Mouse (Mus musculus): ENCODE results near the gene Usp47. TPM values are rescaled to one million over a fixed set of nuclear protein-coding genes. Genes with fewer than 3 reads are reported as not detected.

Gene Usp47
- polyA plus RNA-seq, 1 experiment from 2014 or later = 55.1 TPM

DNA sequence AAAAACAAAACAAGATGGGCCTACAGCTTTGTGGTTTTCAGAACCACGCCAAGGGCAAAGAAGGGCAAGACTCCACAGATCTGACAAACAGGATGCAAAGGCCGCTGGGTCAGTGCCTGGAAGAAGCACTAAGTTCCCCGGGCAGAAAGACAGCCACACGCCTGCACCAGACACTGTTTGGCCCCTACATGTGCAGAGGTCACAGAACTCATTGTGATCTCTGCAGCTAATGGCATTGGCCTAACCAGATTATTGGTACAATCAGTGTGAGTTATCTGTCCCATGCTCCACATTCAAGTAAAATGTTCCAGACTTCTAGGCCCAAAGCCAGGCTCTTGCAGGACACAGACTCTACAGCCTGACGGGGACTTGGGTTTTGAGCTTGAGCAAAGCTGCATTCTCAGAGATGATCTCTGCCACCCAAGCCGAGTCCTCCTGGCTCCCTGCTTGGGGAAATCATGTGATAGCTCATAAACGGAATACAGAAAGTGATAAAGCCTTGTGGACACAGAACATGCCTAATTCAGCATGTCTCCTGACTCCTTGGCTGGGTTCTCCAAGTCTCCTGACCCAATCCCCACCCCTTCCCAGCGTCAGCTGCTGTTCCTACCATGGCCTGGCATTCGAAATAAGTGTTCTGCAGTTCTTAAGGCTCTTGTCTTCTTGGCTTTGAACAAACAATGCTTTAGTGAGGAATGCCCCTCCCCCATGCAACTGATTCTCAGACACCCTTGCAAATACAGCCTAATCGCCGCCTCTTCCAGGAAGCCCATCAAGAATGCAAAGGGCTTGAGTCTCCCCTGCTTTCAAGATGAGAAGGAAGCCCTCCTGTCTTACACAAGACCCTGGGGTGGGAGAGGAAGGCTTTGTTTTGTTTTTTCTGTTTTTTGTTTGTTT, 115.5 kb downstream of the Usp47 start:
- WGBS = 50% methylated on average over 11 of the region's 11 CpGs
- Histone ChIP-seq H3K4me2 (no peak overlapping the region), H3K4me1 (replicated peaks) (peaks cover 38% of the 10 kb centered on the region), H3K27ac (peak overlapping the region; percentile 63), H3K9me3 (replicated peaks) (no peaks in the 10 kb centered on the region), H3K36me3 (no peaks in the 10 kb centered on the region), H3K27me3 (no peaks in the 10 kb centered on the region), H3K9ac (no peak overlapping the region), H3K4me3 (no peak overlapping the region)
- ATAC-seq (replicated peaks; ENCODE audit: insufficient number of reproducible peaks, insufficient read depth, low FRiP score, low read depth) = 0 out of 2 replicates have a peak, but pooled peaks have one; percentile 23

DNA sequence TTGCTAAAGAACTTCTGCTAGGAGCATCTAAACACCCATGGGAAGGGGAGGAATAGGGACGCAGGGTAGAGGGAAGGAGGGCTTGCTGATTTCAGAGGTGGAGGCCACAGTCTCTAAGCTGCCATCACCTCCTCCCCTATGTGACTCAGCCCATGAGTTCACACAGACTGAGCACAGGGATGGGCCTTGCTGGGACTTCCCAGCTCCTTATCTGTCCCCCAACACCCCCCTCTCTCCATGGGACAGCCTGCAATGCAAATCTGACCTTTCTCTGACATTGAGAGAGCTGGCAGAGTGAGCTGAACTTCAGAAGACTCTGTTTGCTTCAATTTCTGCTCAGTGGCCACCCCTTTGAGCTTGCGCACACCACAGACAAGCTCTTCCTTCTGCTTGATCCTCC, 117.4 kb downstream of the Usp47 start:
- H3K9ac ChIP-seq = no peak overlapping the region
- ATAC-seq (replicated peaks; ENCODE audit: insufficient number of reproducible peaks, insufficient read depth, low FRiP score, low read depth) = peak; percentile 69
- H3K27me3 ChIP-seq = no peaks in the 10 kb centered on the region
- peak overlapping the region; percentile 63 for H3K27ac ChIP-seq
- no peak overlapping the region for H3K4me2 ChIP-seq
- no peaks in the 10 kb centered on the region for H3K9me3 ChIP-seq (replicated peaks)
- no peaks in the 10 kb centered on the region for H3K36me3 ChIP-seq
- H3K4me3 ChIP-seq = no peak overlapping the region
- WGBS = 58% methylated on average over 2 of the region's 2 CpGs
- H3K4me1 ChIP-seq (replicated peaks) = peaks cover 42% of the 10 kb centered on the region

DNA sequence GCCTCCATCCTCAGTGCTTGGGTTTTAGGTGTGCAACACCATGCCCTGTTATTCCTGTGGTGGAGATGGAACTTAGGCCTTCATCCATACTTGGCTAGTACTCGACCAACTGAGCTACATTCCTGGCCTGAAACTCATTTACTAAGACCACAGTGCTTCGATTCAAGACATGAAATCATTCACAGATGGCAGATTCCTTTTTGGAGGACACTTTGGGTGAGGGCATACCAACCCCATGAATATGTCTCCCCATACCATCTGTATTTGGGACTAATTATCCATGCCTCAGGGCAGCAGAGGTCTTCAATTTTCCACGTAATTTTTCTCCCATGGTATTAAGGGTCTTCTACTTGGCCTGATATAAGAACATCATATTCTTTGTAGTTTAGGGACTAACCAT, 119.3 kb downstream of the Usp47 start:
- no peak for ATAC-seq (replicated peaks; ENCODE audit: insufficient number of reproducible peaks, insufficient read depth, low FRiP score, low read depth)
- 0 out of 2 replicates have a peak overlapping the region, but pooled peaks have one; percentile 14 for H3K27ac ChIP-seq
- peaks cover 42% of the 10 kb centered on the region for H3K4me1 ChIP-seq (replicated peaks)
- H3K9me3 ChIP-seq (replicated peaks) = no peaks in the 10 kb centered on the region
- WGBS = 69% methylated on average over 3 of the region's 3 CpGs
- no peak overlapping the region for H3K9ac ChIP-seq
- no peak overlapping the region for H3K4me3 ChIP-seq
- no peaks in the 10 kb centered on the region for H3K27me3 ChIP-seq
- H3K4me2 ChIP-seq = no peak overlapping the region
- H3K36me3 ChIP-seq = no peaks in the 10 kb centered on the region

DNA sequence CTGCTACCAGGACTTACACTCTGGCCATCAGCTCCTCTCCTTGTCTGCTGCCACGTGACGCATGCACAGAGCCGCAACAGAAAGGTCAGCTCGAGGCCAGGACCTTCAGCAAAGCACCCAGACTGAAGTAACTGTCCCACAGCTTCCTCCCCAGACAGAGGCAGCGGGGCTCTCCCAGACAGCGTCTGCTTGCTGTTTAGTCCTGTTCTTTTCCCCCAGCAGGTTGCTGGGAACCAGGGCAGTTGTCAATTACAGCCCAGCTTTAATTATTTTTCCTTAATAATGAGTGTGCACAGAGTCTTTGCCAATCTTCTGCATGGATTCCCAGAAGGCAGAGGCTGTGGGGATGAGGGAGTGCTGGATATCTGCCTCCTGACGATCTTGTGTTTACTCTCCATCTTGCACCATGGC, 119.8 kb downstream of the Usp47 start:
- Histone ChIP-seq H3K4me2 (no peak overlapping the region), H3K9ac (no peak overlapping the region), H3K27me3 (no peaks in the 10 kb centered on the region), H3K27ac (peak overlapping the region; percentile 14; the same call in 1 of the 2 replicates), H3K4me1 (replicated peaks) (peaks cover 44% of the 10 kb centered on the region), H3K36me3 (no peaks in the 10 kb centered on the region), H3K9me3 (replicated peaks) (no peaks in the 10 kb centered on the region), H3K4me3 (no peak overlapping the region)
- WGBS = 33% methylated on average over 7 of the region's 7 CpGs
- no peak for ATAC-seq (replicated peaks; ENCODE audit: insufficient number of reproducible peaks, insufficient read depth, low FRiP score, low read depth)

DNA sequence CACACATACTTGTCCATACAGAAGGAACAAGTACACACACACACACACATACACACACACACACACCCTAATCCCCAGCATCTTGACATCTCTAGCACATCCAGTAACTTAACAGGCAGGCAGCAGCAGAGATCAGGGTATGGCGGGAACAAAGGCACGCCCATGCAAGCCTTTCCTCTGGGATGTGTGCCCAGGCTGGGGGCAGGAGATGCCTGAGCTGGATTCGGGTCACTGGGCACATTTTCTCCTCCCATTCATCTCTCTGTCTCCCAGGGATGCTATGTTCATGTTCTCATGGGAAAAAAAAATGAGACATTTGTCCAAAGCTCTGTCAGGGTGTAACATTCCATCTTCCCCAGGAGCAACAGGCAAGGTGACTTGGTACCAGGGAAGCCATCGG, 120.7 kb downstream of the Usp47 start:
- Histone ChIP-seq H3K4me3 (no peak overlapping the region), H3K9ac (no peak overlapping the region), H3K36me3 (no peaks in the 10 kb centered on the region), H3K27me3 (no peaks in the 10 kb centered on the region), H3K9me3 (replicated peaks) (no peaks in the 10 kb centered on the region), H3K27ac (no peak overlapping the region), H3K4me2 (no peak overlapping the region), H3K4me1 (replicated peaks) (peaks cover 42% of the 10 kb centered on the region)
- ATAC-seq (replicated peaks; ENCODE audit: insufficient number of reproducible peaks, insufficient read depth, low FRiP score, low read depth) = no peak
- 64% methylated on average over 4 of the region's 4 CpGs for WGBS

DNA sequence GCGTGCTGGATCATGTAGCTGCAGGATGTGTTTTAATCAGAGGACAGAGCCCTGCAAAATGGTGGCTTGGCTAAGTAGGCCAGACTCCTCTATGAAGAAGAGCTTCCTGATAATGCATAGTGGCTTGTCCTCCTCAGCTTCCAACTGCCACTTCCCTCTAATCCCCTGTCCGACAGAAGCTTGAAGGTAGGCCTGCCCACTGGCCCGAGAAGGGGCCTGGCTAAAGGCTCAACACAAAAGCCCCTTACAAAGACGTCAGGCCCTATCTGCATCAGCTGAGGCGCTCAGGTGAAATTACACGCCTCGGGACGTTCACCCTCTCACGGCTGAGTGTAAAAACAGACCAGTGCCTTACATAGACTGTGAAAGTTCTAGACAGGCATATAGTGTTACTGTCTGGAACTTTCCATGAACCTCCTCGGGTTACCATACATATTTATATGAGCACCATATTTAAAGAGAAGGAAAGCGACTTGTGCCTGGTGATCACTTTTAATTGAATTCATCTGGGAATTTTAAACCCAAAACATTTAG, 121.4 kb downstream of the Usp47 start:
- Histone ChIP-seq H3K36me3 (no peaks in the 10 kb centered on the region), H3K4me1 (replicated peaks) (peaks cover 44% of the 10 kb centered on the region), H3K4me3 (no peak overlapping the region), H3K27ac (no peak overlapping the region), H3K9me3 (replicated peaks) (no peaks in the 10 kb centered on the region), H3K9ac (no peak overlapping the region), H3K27me3 (no peaks in the 10 kb centered on the region), H3K4me2 (no peak overlapping the region)
- no peak for ATAC-seq (replicated peaks; ENCODE audit: insufficient number of reproducible peaks, insufficient read depth, low FRiP score, low read depth)
- WGBS = 63% methylated on average over 11 of the region's 11 CpGs

DNA sequence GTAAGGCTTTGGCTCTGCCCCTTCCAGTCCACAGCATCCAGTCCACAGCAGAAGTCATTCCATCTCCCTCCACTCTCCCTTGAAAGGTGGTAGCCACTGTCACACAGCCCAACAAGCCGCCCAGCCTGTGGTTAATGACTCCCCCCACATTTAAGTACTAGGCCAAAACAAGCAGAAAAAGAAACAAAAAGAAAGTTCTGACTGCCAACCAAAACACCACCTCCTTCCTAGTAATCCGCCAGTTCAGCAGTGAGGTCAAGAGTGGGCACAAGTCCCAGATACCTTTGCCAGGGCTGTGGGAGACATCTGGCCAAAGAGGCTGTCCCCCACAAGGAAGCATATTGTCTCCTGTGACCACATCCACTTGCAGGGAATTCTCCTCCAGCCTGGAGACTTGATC, 124.7 kb downstream of the Usp47 start:
- Histone ChIP-seq H3K4me2 (no peak overlapping the region), H3K9me3 (replicated peaks) (no peaks in the 10 kb centered on the region), H3K36me3 (no peaks in the 10 kb centered on the region), H3K4me3 (no peak overlapping the region), H3K9ac (no peak overlapping the region), H3K4me1 (replicated peaks) (peaks cover 36% of the 10 kb centered on the region), H3K27me3 (no peaks in the 10 kb centered on the region), H3K27ac (peak overlapping the region; percentile 4; the same call in 1 of the 2 replicates)
- WGBS = 58% methylated on average over 2 of the region's 2 CpGs
- ATAC-seq (replicated peaks; ENCODE audit: insufficient number of reproducible peaks, insufficient read depth, low FRiP score, low read depth) = no peak; the same call in 1 of the 2 replicates

DNA sequence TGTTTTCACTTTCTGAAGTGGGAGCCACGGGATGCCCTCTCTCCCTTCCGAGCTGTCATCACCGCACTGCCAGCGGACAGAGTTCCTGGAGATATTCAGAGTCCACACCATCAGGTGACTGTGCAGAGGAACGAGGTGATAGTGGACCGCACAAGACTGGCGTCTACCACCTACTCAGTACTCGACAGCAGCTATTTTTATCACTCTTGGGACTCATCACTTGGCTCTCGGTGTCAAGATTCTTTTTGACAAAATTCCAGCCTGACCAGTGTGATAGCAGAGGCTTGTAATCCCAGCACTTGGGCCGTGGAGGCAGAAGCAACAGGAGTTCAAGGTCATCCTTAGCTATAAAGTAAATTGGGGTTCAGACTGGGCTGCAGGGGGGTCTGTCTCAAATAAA, 125.8 kb downstream of the Usp47 start:
- peak overlapping the region; percentile 51 for H3K27ac ChIP-seq
- WGBS = 40% methylated on average over 10 of the region's 10 CpGs
- 0 out of 2 replicates have a peak, but pooled peaks have one; percentile 51 for ATAC-seq (replicated peaks; ENCODE audit: insufficient number of reproducible peaks, insufficient read depth, low FRiP score, low read depth)
- peaks cover 33% of the 10 kb centered on the region for H3K4me1 ChIP-seq (replicated peaks)
- H3K9ac ChIP-seq = no peak overlapping the region
- peak overlapping the region; percentile 16; the same call in 1 of the 2 replicates for H3K4me2 ChIP-seq
- H3K36me3 ChIP-seq = no peaks in the 10 kb centered on the region
- H3K9me3 ChIP-seq (replicated peaks) = no peaks in the 10 kb centered on the region
- H3K4me3 ChIP-seq = no peak overlapping the region
- no peaks in the 10 kb centered on the region for H3K27me3 ChIP-seq

DNA sequence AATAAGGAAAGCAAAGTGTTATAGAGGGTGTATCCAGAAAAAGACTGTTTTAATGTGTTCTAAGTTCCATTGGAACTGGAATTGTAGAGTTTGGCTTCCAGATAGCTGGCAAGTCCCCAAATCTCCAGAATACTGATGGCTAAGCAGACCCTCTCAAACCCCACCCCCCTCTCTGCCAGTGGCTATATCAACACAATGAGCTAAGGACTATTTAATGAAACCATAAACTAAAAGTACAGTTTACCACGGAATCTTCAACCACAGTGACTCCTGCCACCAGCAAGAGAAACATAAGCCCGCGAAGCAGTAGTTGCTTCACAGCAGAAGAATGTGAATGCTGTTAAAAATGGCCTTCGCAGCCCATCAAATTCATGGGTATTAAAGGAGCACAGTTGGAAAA, 131.1 kb downstream of the Usp47 start:
- 64% methylated on average over 4 of the region's 4 CpGs for WGBS
- H3K9ac ChIP-seq = no peak overlapping the region
- H3K4me2 ChIP-seq = 0 out of 2 replicates have a peak overlapping the region, but pooled peaks have one; percentile 7
- H3K27me3 ChIP-seq = peaks cover 16% of the 10 kb centered on the region
- peaks cover 44% of the 10 kb centered on the region for H3K4me1 ChIP-seq (replicated peaks)
- peak overlapping the region; percentile 3; the same call in 1 of the 2 replicates for H3K27ac ChIP-seq
- no peaks in the 10 kb centered on the region for H3K9me3 ChIP-seq (replicated peaks)
- no peak for ATAC-seq (replicated peaks; ENCODE audit: insufficient number of reproducible peaks, insufficient read depth, low FRiP score, low read depth)
- no peak overlapping the region for H3K4me3 ChIP-seq
- no peaks in the 10 kb centered on the region for H3K36me3 ChIP-seq

DNA sequence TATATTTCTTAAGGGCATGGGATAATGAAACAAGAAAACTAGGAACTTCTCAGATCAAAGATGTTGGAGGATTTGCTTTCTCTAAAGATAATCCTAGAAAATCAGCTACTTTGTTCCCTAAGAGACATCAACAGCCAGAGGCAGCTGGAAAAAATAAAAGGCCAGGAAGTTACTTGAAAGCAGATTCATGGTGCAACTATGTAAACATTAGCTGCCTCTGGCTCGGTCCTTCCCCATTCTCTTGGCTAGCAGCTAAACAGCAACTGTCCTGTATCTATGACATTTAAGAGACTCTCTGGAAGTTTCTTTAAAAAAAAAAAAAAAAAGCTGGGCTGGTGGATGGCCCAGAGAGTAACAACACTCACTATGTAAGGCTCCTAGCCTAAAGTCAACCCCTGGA, 131.9 kb downstream of the Usp47 start:
- Histone ChIP-seq H3K9ac (no peak overlapping the region), H3K9me3 (replicated peaks) (no peaks in the 10 kb centered on the region), H3K4me3 (no peak overlapping the region), H3K36me3 (no peaks in the 10 kb centered on the region), H3K4me2 (peak overlapping the region; percentile 7; the same call in 1 of the 2 replicates), H3K27ac (peak overlapping the region; percentile 31; the same call in 1 of the 2 replicates), H3K27me3 (peaks cover 20% of the 10 kb centered on the region), H3K4me1 (replicated peaks) (peaks cover 38% of the 10 kb centered on the region)
- no peak for ATAC-seq (replicated peaks; ENCODE audit: insufficient number of reproducible peaks, insufficient read depth, low FRiP score, low read depth)
- WGBS = 21% methylated on average over 1 of the region's 1 CpGs

DNA sequence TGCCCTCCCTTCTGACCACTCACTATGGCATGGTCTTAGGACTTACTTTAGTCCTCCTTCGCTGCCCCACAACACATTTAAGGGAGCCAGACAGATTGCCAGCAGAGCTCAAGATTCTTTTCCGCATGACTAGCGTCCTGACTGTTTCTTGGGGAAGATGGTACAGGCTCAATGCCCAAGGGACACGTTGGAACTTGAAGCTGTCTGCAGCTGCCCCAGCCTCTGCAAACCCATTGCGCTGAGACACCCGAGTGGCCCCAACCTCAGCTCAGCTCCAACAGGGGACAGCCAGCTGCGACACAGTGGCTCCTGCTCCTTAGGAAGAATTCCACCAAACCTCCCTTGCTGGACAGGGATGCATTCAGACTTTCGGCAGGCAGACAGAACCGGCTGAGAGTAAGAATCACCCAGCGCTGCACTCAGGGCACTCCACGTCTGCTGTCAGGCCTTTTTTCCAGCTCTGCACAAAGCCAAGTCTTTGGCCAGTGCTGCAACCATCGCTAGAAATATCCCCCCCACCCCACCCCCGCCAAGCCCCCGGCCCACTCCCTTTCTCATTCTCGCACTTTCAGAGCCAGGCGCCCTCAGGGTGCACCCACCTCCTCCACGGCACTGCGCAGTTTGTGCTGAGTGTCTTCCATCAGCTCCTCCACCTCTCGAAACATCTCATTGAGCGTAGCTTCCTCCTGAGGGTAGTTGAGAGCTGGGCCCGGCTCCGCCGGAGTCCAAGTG, 134.4 kb downstream of the Usp47 start:
- no peak; the same call in 1 of the 2 replicates for ATAC-seq (replicated peaks; ENCODE audit: insufficient number of reproducible peaks, insufficient read depth, low FRiP score, low read depth)
- whole genome bisulfite sequencing = 13% methylated on average over 23 of the region's 23 CpGs
- H3K4me1 ChIP-seq (replicated peaks) = peaks cover 40% of the 10 kb centered on the region

More for the DNA sequence above, 134.4 kb downstream of the Usp47 start:
- Histone ChIP-seq H3K4me2 (peak overlapping the region; percentile 72), H3K9ac (peak overlapping the region; percentile 63), H3K36me3 (no peaks in the 10 kb centered on the region), H3K27me3 (peaks cover 20% of the 10 kb centered on the region), H3K27ac (peak overlapping the region; percentile 64), H3K9me3 (replicated peaks) (no peaks in the 10 kb centered on the region), H3K4me3 (peak overlapping the region; percentile 62)
